Mouse (Mus musculus) heart, adult 10 weeks (tissue): Measurements from ENCODE around the gene Cntnap5b. TPM values are rescaled to one million over a fixed set of nuclear protein-coding genes. Genes with fewer than 3 reads are reported as not detected.

Experiments used
- polyA plus RNA-seq: library from polyadenylated mRNA; stranded (reverse); fragments of 350-450 nt; fragmentation: Illumina TruSeq; extraction: RNeasy Lipid Tissue Mini Kit (QIAGEN cat#74804); gene quantifications from one replicate; pipeline ENCODE4 v1.2.3, GENCODE M21; 2014; ENCODE audit warnings: low read depth, low replicate concordance

The Cntnap5b gene
- polyA plus RNA-seq, result not detected

DNA sequence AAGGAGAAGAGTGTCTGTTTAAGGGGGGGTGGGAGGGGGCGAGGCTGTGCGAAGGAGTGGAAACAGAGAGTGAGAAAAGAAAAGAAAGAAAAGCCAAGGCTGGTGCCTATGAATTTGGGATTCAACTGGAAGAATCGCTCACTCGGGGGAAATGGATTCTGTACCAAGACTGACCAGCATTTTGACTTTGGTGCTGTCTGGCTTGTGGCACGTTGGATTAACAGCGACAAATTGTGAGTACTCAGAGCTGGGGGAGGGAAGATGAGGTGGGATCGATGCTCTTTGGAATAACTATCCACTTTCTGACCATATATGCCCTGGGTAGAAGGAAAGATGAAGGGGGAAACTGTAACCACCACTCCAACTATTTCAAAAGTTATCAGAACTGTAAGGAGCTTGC, at the start of gene Cntnap5b:
TSS of gene Cntnap5b (plus strand) at position 152 of the 400 bp plus-strand sequence.

